Mouse (Mus musculus): ENCODE data around the gene Atp13a2. TPM values are rescaled to one million over a fixed set of nuclear protein-coding genes. Genes with fewer than 3 reads are reported as not detected.

Atp13a2 gene
- total and polyA plus RNA-seq, 2 experiments from 2014 or later, result 141 to 251 TPM

DNA sequence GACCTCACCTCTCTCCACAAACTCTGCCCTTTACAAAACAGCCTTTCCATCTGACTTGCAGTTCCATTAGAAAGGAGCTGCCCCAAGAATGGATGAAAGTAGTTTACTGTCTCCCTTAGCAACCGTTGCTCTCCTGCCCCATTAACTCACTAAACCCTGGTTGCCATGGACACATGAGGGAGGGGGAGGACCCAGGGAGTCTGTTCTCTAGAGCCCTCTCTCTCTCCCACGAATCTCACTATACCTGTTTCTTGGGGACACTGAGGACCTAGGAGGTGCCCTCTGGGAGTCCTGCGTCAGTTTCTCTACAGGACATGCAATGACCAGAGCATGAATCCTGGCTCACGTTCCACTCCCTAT lies 62.8 kb downstream of the Atp13a2 start:
- Histone ChIP-seq H3K9me3 (ENCODE audit: low read length) (no peaks in the 10 kb centered on the region), H3K27ac (ENCODE audit: low read depth, low read length) (peak overlapping the region; percentile 82), H3K4me3 (ENCODE audit: low read depth, low read length) (no peak overlapping the region), H3K4me1 (ENCODE audit: insufficient read depth) (peaks cover 45% of the 10 kb centered on the region), H3K36me3 (ENCODE audit: insufficient read depth) (peaks cover 15% of the 10 kb centered on the region), H3K4me2 (ENCODE audit: low read depth) (peak overlapping the region; percentile 23), H3K27me3 (ENCODE audit: insufficient read depth, low read length) (no peaks in the 10 kb centered on the region), H3K9ac (peak overlapping the region; percentile 26)
- peak; percentile 73 for ATAC-seq
- peak; percentile 86 for DNase-seq
- TF ChIP-seq CTCF (IDR thresholded peaks at IDR 0.05; ENCODE audit: low read depth), result no peak
- 12% methylated on average over 4 of the region's 4 CpGs for WGBS

DNA sequence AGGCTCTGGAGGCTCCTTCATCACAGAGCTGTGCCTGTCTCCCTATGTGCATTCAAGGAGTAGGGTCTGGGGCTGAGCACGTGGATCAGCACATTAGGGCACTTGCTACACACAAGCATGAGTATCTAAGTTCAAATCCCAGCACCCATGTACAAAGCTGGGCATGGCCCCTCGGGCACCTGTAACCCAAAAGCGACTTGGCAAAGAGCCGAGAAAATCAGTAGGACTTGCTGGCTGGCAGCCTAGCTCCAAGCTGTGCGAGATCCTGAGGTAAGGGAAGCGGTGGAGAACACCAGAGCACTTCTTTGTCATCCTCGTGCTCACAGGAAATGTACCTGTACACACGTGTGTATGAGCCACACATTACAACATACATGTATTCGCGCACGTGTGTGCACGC lies 65.8 kb downstream of the Atp13a2 start:
- no peaks in the 10 kb centered on the region for H3K9me3 ChIP-seq (ENCODE audit: low read length)
- no peaks in the 10 kb centered on the region for H3K27me3 ChIP-seq (ENCODE audit: insufficient read depth, low read length)
- no peak overlapping the region for H3K4me3 ChIP-seq (ENCODE audit: low read depth, low read length)
- H3K36me3 ChIP-seq (ENCODE audit: insufficient read depth), result no peaks in the 10 kb centered on the region
- TF ChIP-seq CTCF (IDR thresholded peaks at IDR 0.05; ENCODE audit: low read depth), result no peak
- H3K27ac ChIP-seq (ENCODE audit: low read depth, low read length), result peak overlapping the region; percentile 89; the same call in 1 of the 2 replicates
- peaks cover 45% of the 10 kb centered on the region for H3K4me1 ChIP-seq (ENCODE audit: insufficient read depth)
- peak; percentile 47 for DNase-seq
- peak overlapping the region; percentile 49 for H3K4me2 ChIP-seq (ENCODE audit: low read depth)
- ATAC-seq, result no peak
- 56% methylated on average over 12 of the region's 12 CpGs for WGBS
- peak overlapping the region; percentile 54; the same call in 1 of the 2 replicates for H3K9ac ChIP-seq

DNA sequence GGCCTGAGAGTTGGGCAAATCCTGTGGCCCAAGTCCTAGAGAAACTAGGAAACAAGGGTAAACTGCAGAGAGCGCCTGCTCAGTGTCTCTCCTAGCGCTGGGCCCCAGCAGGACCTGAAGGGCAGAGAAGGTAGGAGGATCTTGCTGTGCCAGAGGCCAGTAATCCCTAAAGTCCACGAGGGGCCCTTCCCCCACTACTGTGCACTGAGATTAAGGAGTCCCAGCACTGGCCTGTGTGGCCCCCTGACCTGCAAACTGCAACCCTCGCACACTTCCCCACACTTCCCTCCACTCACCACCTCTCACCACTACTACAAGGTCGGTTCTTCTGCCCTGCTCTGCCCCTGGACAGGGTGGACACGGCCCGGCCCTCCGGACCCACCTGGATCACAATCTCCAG lies 66.5 kb downstream of the Atp13a2 start:
- ATAC-seq (no peak), DNase-seq (no peak)
- WGBS, result 19% methylated on average over 8 of the region's 8 CpGs
- peak overlapping the region; percentile 89 for H3K27ac ChIP-seq (ENCODE audit: low read depth, low read length)
- H3K4me2 ChIP-seq (ENCODE audit: low read depth), result peak overlapping the region; percentile 49
- H3K27me3 ChIP-seq (ENCODE audit: insufficient read depth, low read length), result no peaks in the 10 kb centered on the region
- H3K4me3 ChIP-seq (ENCODE audit: low read depth, low read length), result peak overlapping the region; percentile 24
- H3K4me1 ChIP-seq (ENCODE audit: insufficient read depth), result peaks cover 45% of the 10 kb centered on the region
- no peak for TF ChIP-seq CTCF (IDR thresholded peaks at IDR 0.05; ENCODE audit: low read depth)
- H3K36me3 ChIP-seq (ENCODE audit: insufficient read depth), result no peaks in the 10 kb centered on the region
- H3K9ac ChIP-seq, result peak overlapping the region; percentile 54
- no peaks in the 10 kb centered on the region for H3K9me3 ChIP-seq (ENCODE audit: low read length)

DNA sequence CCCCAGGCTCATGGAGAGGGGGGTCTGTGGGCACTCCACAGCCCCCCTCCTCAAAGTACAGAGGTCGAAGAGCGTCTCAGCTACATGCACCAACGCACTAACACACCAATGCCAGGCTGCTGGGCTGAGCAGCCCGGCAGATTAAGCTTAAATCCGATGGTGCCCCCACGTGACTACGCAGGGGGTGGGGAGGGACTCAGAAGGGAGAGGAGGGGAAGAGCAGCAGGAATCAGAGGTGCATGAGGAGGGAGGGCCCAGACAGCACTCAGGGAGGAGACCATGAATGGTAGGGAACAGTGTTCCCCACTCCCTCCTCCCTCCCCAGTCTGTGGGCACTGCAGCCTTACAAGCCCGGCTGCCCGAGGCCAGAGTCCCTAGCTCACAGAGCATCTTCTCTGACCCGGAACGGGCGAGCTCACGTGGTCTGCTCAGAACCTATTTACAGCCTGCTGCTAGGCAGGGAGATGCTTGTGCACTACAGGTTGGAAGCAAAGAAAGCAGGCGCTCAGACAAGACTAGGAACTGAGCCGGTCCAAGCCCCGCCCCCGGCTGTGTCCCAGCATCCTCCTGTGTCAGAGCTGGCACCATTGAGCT lies 67.0 kb downstream of the Atp13a2 start:
- WGBS, result 7% methylated on average over 17 of the region's 17 CpGs
- Histone ChIP-seq H3K27me3 (ENCODE audit: insufficient read depth, low read length) (no peaks in the 10 kb centered on the region), H3K4me2 (ENCODE audit: low read depth) (peak overlapping the region; percentile 49), H3K9ac (peak overlapping the region; percentile 54), H3K4me1 (ENCODE audit: insufficient read depth) (peaks cover 40% of the 10 kb centered on the region), H3K36me3 (ENCODE audit: insufficient read depth) (no peaks in the 10 kb centered on the region), H3K27ac (ENCODE audit: low read depth, low read length) (peak overlapping the region; percentile 89), H3K4me3 (ENCODE audit: low read depth, low read length) (peak overlapping the region; percentile 24), H3K9me3 (ENCODE audit: low read length) (no peaks in the 10 kb centered on the region)
- no peak for TF ChIP-seq CTCF (IDR thresholded peaks at IDR 0.05; ENCODE audit: low read depth)
- DNase-seq (peak; percentile 85), ATAC-seq (peak; percentile 86)

Other genes with a start within 250 kb of the Atp13a2 start
- 0.08 TPM in 1 of 2 replicates, not detected in the other for gene Padi6, start 244.2 kb upstream of the Atp13a2 start, total RNA-seq (2014; rRNA removed)
- gene Padi6, start 244.2 kb upstream of the Atp13a2 start, polyA plus RNA-seq (2015; fragmentation: Nextera tagmentation; extraction: Ambion mirVana), result 0.11 and 0.18 TPM in 2 replicates
- gene Padi4, start 212.6 kb upstream of the Atp13a2 start, total RNA-seq (2014; rRNA removed), result not detected in 2 replicates
- 0.06 TPM in 2 replicates for gene Padi4, start 212.6 kb upstream of the Atp13a2 start, polyA plus RNA-seq (2015; fragmentation: Nextera tagmentation; extraction: Ambion mirVana)
- not detected in 2 replicates for gene Padi3, start 176.2 kb upstream of the Atp13a2 start, total RNA-seq (2014; rRNA removed)
- 0.06 TPM in 1 of 2 replicates, not detected in the other for gene Padi3, start 176.2 kb upstream of the Atp13a2 start, polyA plus RNA-seq (2015; fragmentation: Nextera tagmentation; extraction: Ambion mirVana)
- 0.08 and 0.10 TPM in 2 replicates for gene Padi1, start 141.1 kb upstream of the Atp13a2 start, total RNA-seq (2014; rRNA removed)
- gene Padi1, start 141.1 kb upstream of the Atp13a2 start, polyA plus RNA-seq (2015; fragmentation: Nextera tagmentation; extraction: Ambion mirVana), result 0.06 and 0.08 TPM in 2 replicates
- gene Padi2, start 80.5 kb upstream of the Atp13a2 start, total RNA-seq (2014; rRNA removed), result 1.1 and 1.8 TPM in 2 replicates
- 1.2 and 1.3 TPM in 2 replicates for gene Padi2, start 80.5 kb upstream of the Atp13a2 start, polyA plus RNA-seq (2015; fragmentation: Nextera tagmentation; extraction: Ambion mirVana)
- gene Sdhb, start 25.7 kb upstream of the Atp13a2 start, total RNA-seq (2014; rRNA removed), result 254 and 308 TPM in 2 replicates
- gene Sdhb, start 25.7 kb upstream of the Atp13a2 start, polyA plus RNA-seq (2015; fragmentation: Nextera tagmentation; extraction: Ambion mirVana), result 564 and 623 TPM in 2 replicates
- gene Mfap2, start 23.5 kb downstream of the Atp13a2 start, total RNA-seq (2014; rRNA removed), result 22.2 and 25.1 TPM in 2 replicates
- gene Mfap2, start 23.5 kb downstream of the Atp13a2 start, polyA plus RNA-seq (2015; fragmentation: Nextera tagmentation; extraction: Ambion mirVana), result 124 and 148 TPM in 2 replicates
- gene Crocc, start 73.7 kb downstream of the Atp13a2 start, total RNA-seq (2014; rRNA removed), result 29.9 and 43.0 TPM in 2 replicates
- gene Crocc, start 73.7 kb downstream of the Atp13a2 start, polyA plus RNA-seq (2015; fragmentation: Nextera tagmentation; extraction: Ambion mirVana), result 3.5 and 3.8 TPM in 2 replicates
- gene Necap2, start 91.5 kb downstream of the Atp13a2 start, total RNA-seq (2014; rRNA removed), result 49.6 and 51.1 TPM in 2 replicates
- 38.9 and 43.0 TPM in 2 replicates for gene Necap2, start 91.5 kb downstream of the Atp13a2 start, polyA plus RNA-seq (2015; fragmentation: Nextera tagmentation; extraction: Ambion mirVana)
- gene Spata21, start 101.5 kb downstream of the Atp13a2 start, total RNA-seq (2014; rRNA removed), result 0.08 and 0.67 TPM in 2 replicates
- 0.31 and 0.68 TPM in 2 replicates for gene Spata21, start 101.5 kb downstream of the Atp13a2 start, polyA plus RNA-seq (2015; fragmentation: Nextera tagmentation; extraction: Ambion mirVana)
- 57.8 and 60.5 TPM in 2 replicates for gene Szrd1, start 152.9 kb downstream of the Atp13a2 start, total RNA-seq (2014; rRNA removed)
- 17.2 and 17.5 TPM in 2 replicates for gene Szrd1, start 152.9 kb downstream of the Atp13a2 start, polyA plus RNA-seq (2015; fragmentation: Nextera tagmentation; extraction: Ambion mirVana)
- gene Fbxo42, start 161.0 kb downstream of the Atp13a2 start, total RNA-seq (2014; rRNA removed), result 12.4 and 18.0 TPM in 2 replicates
- 9.9 and 13.1 TPM in 2 replicates for gene Fbxo42, start 161.0 kb downstream of the Atp13a2 start, polyA plus RNA-seq (2015; fragmentation: Nextera tagmentation; extraction: Ambion mirVana)
- gene Rsg1, start 227.1 kb downstream of the Atp13a2 start, total RNA-seq (2014; rRNA removed), result 4.5 and 6.9 TPM in 2 replicates
- 3.7 and 5.2 TPM in 2 replicates for gene Rsg1, start 227.1 kb downstream of the Atp13a2 start, polyA plus RNA-seq (2015; fragmentation: Nextera tagmentation; extraction: Ambion mirVana)